Mouse (Mus musculus): ENCODE data around the gene Irf2. TPM values are rescaled to one million over a fixed set of nuclear protein-coding genes. Genes with fewer than 3 reads are reported as not detected.
A peak's percentile ranks its signal among the peaks of the same experiment; 100 is the strongest.

Gene Irf2
- polyA plus RNA-seq, 1 experiment from 2014 or later = 19.7 TPM

GRCm38 (mm10) chr8:46844974-46845774, 105.6 kb downstream of the Irf2 start:
- ATAC-seq (ENCODE audit: insufficient number of reproducible peaks, low FRiP score, low TSS enrichment, low read depth) = no peak

GRCm38 (mm10) chr8:46845891-46846290, 106.4 kb downstream of the Irf2 start:
- WGBS = 81% methylated on average over 9 of the region's 9 CpGs
- peaks cover 11% of the 10 kb centered on the region; the same call in 1 of the 2 replicates for H3K4me1 ChIP-seq

More at GRCm38 (mm10) chr8:46844974-46845774, 105.6 kb downstream of the Irf2 start:
- Histone ChIP-seq H3K4me1 (peaks cover 11% of the 10 kb centered on the region; the same call in 1 of the 2 replicates), H3K36me3 (peaks cover 16% of the 10 kb centered on the region), H3K9ac (no peak overlapping the region), H3K27me3 (no peaks in the 10 kb centered on the region), H3K9me3 (replicated peaks) (no peaks in the 10 kb centered on the region), H3K4me2 (replicated peaks) (no peak overlapping the region), H3K27ac (replicated peaks) (peak overlapping the region; percentile 45), H3K4me3 (replicated peaks) (no peak overlapping the region)
- WGBS = 72% methylated on average over 7 of the region's 7 CpGs

GRCm38 (mm10) chr8:46846893-46847292, 107.4 kb downstream of the Irf2 start:
- Histone ChIP-seq H3K4me1 (peaks cover 11% of the 10 kb centered on the region; the same call in 1 of the 2 replicates), H3K4me3 (replicated peaks) (no peak overlapping the region), H3K36me3 (peaks cover 16% of the 10 kb centered on the region), H3K4me2 (replicated peaks) (no peak overlapping the region), H3K27ac (replicated peaks) (no peak overlapping the region), H3K27me3 (no peaks in the 10 kb centered on the region), H3K9ac (no peak overlapping the region), H3K9me3 (replicated peaks) (no peaks in the 10 kb centered on the region)
- WGBS = 86% methylated on average over 5 of the region's 5 CpGs
- no peak for ATAC-seq (ENCODE audit: insufficient number of reproducible peaks, low FRiP score, low TSS enrichment, low read depth)

More at GRCm38 (mm10) chr8:46845891-46846290, 106.4 kb downstream of the Irf2 start:
- no peaks in the 10 kb centered on the region for H3K9me3 ChIP-seq (replicated peaks)
- no peak for ATAC-seq (ENCODE audit: insufficient number of reproducible peaks, low FRiP score, low TSS enrichment, low read depth)
- H3K36me3 ChIP-seq = peaks cover 16% of the 10 kb centered on the region
- no peak overlapping the region; the same call in 1 of the 2 replicates for H3K27ac ChIP-seq (replicated peaks)
- no peak overlapping the region for H3K9ac ChIP-seq
- no peak overlapping the region for H3K4me2 ChIP-seq (replicated peaks)
- H3K4me3 ChIP-seq (replicated peaks) = no peak overlapping the region
- H3K27me3 ChIP-seq = no peaks in the 10 kb centered on the region

GRCm38 (mm10) chr8:46848011-46848641, 108.6 kb downstream of the Irf2 start:
- H3K4me3 ChIP-seq (replicated peaks) = no peak overlapping the region
- H3K4me2 ChIP-seq (replicated peaks) = no peak overlapping the region
- peaks cover 16% of the 10 kb centered on the region for H3K36me3 ChIP-seq
- no peaks in the 10 kb centered on the region for H3K27me3 ChIP-seq
- peaks cover 11% of the 10 kb centered on the region; the same call in 1 of the 2 replicates for H3K4me1 ChIP-seq
- no peaks in the 10 kb centered on the region for H3K9me3 ChIP-seq (replicated peaks)
- no peak overlapping the region for H3K27ac ChIP-seq (replicated peaks)
- ATAC-seq (ENCODE audit: insufficient number of reproducible peaks, low FRiP score, low TSS enrichment, low read depth) = no peak
- 89% methylated on average over 6 of the region's 6 CpGs for WGBS
- no peak overlapping the region for H3K9ac ChIP-seq

- Histone ChIP-seq H3K9ac (no peak overlapping the region), H3K27ac (replicated peaks) (no peak overlapping the region), H3K4me2 (replicated peaks) (no peak overlapping the region), H3K27me3 (no peaks in the 10 kb centered on the region), H3K4me1 (peaks cover 8% of the 10 kb centered on the region; the same call in 1 of the 2 replicates), H3K9me3 (replicated peaks) (no peaks in the 10 kb centered on the region), H3K36me3 (peaks cover 16% of the 10 kb centered on the region), H3K4me3 (replicated peaks) (no peak overlapping the region)
- ATAC-seq (ENCODE audit: insufficient number of reproducible peaks, low FRiP score, low TSS enrichment, low read depth) = no peak
- WGBS = 69% methylated on average over 6 of the region's 6 CpGs
Measured at GRCm38 (mm10) chr8:46848931-46849330, 109.4 kb downstream of the Irf2 start.

- no peaks in the 10 kb centered on the region for H3K9me3 ChIP-seq (replicated peaks)
- no peak for ATAC-seq (ENCODE audit: insufficient number of reproducible peaks, low FRiP score, low TSS enrichment, low read depth)
Measured at GRCm38 (mm10) chr8:46849458-46849857, 109.9 kb downstream of the Irf2 start.

GRCm38 (mm10) chr8:46850258-46850897, 110.8 kb downstream of the Irf2 start:
- Histone ChIP-seq H3K9me3 (replicated peaks) (no peaks in the 10 kb centered on the region), H3K9ac (no peak overlapping the region), H3K36me3 (peaks cover 16% of the 10 kb centered on the region), H3K4me2 (replicated peaks) (no peak overlapping the region), H3K27me3 (no peaks in the 10 kb centered on the region), H3K4me1 (peaks cover 8% of the 10 kb centered on the region; the same call in 1 of the 2 replicates), H3K27ac (replicated peaks) (peak overlapping the region; percentile 28; the same call in 1 of the 2 replicates), H3K4me3 (replicated peaks) (no peak overlapping the region)
- ATAC-seq (ENCODE audit: insufficient number of reproducible peaks, low FRiP score, low TSS enrichment, low read depth) = peak; percentile 32
- WGBS = 79% methylated on average over 6 of the region's 6 CpGs

More at GRCm38 (mm10) chr8:46849458-46849857, 109.9 kb downstream of the Irf2 start:
- 24% methylated on average over 2 of the region's 2 CpGs for WGBS
- no peak overlapping the region for H3K27ac ChIP-seq (replicated peaks)
- H3K4me1 ChIP-seq = peaks cover 8% of the 10 kb centered on the region; the same call in 1 of the 2 replicates
- H3K4me3 ChIP-seq (replicated peaks) = no peak overlapping the region
- H3K27me3 ChIP-seq = no peaks in the 10 kb centered on the region
- H3K9ac ChIP-seq = no peak overlapping the region
- no peak overlapping the region for H3K4me2 ChIP-seq (replicated peaks)
- peaks cover 16% of the 10 kb centered on the region for H3K36me3 ChIP-seq

- Histone ChIP-seq H3K4me1 (peaks cover 8% of the 10 kb centered on the region; the same call in 1 of the 2 replicates), H3K4me3 (replicated peaks) (no peak overlapping the region), H3K27me3 (no peaks in the 10 kb centered on the region), H3K9ac (no peak overlapping the region), H3K27ac (replicated peaks) (no peak overlapping the region), H3K9me3 (replicated peaks) (no peaks in the 10 kb centered on the region), H3K36me3 (peaks cover 5% of the 10 kb centered on the region; the same call in 1 of the 2 replicates), H3K4me2 (replicated peaks) (no peak overlapping the region)
- 81% methylated on average over 4 of the region's 4 CpGs for WGBS
- ATAC-seq (ENCODE audit: insufficient number of reproducible peaks, low FRiP score, low TSS enrichment, low read depth) = no peak
Measured at GRCm38 (mm10) chr8:46851560-46851959, 112.0 kb downstream of the Irf2 start.

GRCm38 (mm10) chr8:46852377-46852776, 112.8 kb downstream of the Irf2 start:
- Histone ChIP-seq H3K27ac (replicated peaks) (0 out of 2 replicates have a peak overlapping the region, but pooled peaks have one; percentile 8), H3K36me3 (0 out of 2 replicates have a peak, but pooled peaks cover 4% of the 10 kb centered on the region), H3K4me3 (replicated peaks) (no peak overlapping the region), H3K4me1 (peaks cover 8% of the 10 kb centered on the region; the same call in 1 of the 2 replicates), H3K9ac (no peak overlapping the region), H3K9me3 (replicated peaks) (no peaks in the 10 kb centered on the region), H3K4me2 (replicated peaks) (no peak overlapping the region), H3K27me3 (no peaks in the 10 kb centered on the region)
- 57% methylated on average over 11 of the region's 11 CpGs for WGBS
- no peak for ATAC-seq (ENCODE audit: insufficient number of reproducible peaks, low FRiP score, low TSS enrichment, low read depth)

GRCm38 (mm10) chr8:46859164-46859846, 119.8 kb downstream of the Irf2 start:
- Histone ChIP-seq H3K4me1 (no peaks in the 10 kb centered on the region), H3K9ac (no peak overlapping the region), H3K27ac (replicated peaks) (no peak overlapping the region; the same call in 1 of the 2 replicates), H3K27me3 (no peaks in the 10 kb centered on the region), H3K4me3 (replicated peaks) (no peak overlapping the region), H3K36me3 (no peaks in the 10 kb centered on the region), H3K9me3 (replicated peaks) (no peaks in the 10 kb centered on the region), H3K4me2 (replicated peaks) (no peak overlapping the region)
- 45% methylated on average over 7 of the region's 7 CpGs for WGBS
- ATAC-seq (ENCODE audit: insufficient number of reproducible peaks, low FRiP score, low TSS enrichment, low read depth) = no peak

All from embryonic facial prominence, embryonic 15.5 days (tissue).